Mouse (Mus musculus): ENCODE results near the gene Clec2i. TPM values are rescaled to one million over a fixed set of nuclear protein-coding genes. Genes with fewer than 3 reads are reported as not detected.
A peak's percentile ranks its signal among the peaks of the same experiment; 100 is the strongest.

Clec2i gene
- polyA plus RNA-seq, 1 experiment: not detected

DNA sequence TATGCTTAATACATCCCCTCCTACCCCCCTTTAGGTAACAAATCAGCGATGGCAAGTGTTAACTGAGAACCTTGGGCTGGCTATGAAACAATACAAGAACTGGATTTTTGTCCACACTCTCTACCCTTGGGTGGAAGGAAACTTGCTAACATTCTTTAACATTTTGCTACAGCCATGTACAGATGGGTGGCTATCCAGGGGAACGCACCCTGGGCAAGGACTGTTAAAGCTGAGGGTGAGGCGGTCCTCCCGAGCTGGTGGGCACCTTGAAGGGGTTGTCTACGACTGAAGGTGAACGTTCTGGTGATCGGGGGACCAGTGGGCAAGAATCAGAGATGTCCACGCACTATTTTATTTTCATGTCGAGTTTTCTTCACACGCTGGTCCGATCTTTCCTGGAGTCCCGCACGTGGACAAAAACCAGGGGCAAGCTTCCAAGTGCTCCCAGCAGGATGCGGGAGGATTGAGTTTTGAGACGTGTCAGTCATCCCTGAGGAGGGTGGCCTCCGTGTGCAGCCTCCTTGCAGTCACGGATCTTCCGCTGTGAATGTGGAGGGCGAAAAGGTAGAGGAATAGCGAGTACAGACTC, 44.9 kb upstream of the Clec2i start:
- Histone ChIP-seq H3ac (ENCODE audit: control insufficient read depth, insufficient read length, low read depth) (peak overlapping the region; percentile 59), H3K27me3 (ENCODE audit: control insufficient read depth, insufficient read depth, insufficient read length) (no peaks in the 10 kb centered on the region), H3K79me2 (ENCODE audit: control insufficient read depth, insufficient read depth) (no peaks in the 10 kb centered on the region), H3K36me3 (ENCODE audit: control insufficient read depth, insufficient read depth) (no peaks in the 10 kb centered on the region), H3K4me3 (ENCODE audit: insufficient read depth, poor library complexity, severe bottlenecking) (peak overlapping the region; percentile 44), H3K79me3 (ENCODE audit: low read depth) (no peaks in the 10 kb centered on the region)
- TF ChIP-seq CEBPB (IDR thresholded peaks at IDR 0.05; ENCODE audit: low read depth) (no peak), MAX (IDR thresholded peaks at IDR 0.05) (no peak), CTCF (IDR thresholded peaks at IDR 0.05; ENCODE audit: control insufficient read depth, insufficient read depth, insufficient read length) (no peak), MYOD1 (IDR thresholded peaks at IDR 0.05; ENCODE audit: control insufficient read depth, insufficient read length, low read depth) (no peak), FOSL1 (IDR thresholded peaks at IDR 0.05; ENCODE audit: insufficient read depth, low read length, poor library complexity, severe bottlenecking) (no peak), USF1 (IDR thresholded peaks at IDR 0.05; ENCODE audit: low read depth) (no peak), MYOG (IDR thresholded peaks at IDR 0.05; ENCODE audit: control insufficient read depth, extremely low read depth, insufficient read length) (no peak)

DNA sequence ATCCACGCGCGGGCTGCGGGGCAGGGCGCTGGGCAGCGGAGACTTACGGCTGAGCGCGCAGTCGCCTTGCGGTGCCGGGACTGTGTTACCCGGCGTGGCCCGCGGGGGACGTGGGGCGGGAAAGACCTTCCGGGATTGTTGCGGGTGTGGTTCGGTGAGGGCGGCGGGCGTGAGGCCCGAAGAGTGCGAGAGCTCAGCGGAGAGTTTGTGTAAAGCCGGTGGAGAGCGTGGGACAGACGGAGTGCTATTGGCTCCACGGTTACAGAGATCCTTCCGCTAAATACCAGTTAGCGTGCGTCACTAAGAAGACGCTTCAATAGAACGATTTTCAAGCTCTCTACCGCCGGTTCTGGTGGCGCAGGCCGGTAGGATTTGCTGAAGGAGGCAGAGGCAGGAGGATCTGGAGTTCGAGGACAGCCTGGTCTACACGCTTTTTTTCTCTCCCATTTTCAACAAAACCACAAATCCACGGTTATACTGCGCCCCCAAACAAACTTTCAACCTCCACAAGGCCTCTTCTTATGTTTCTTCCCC, 44.4 kb upstream of the Clec2i start:
- Histone ChIP-seq H3K27me3 (ENCODE audit: control insufficient read depth, insufficient read depth, insufficient read length) (no peaks in the 10 kb centered on the region), H3K79me2 (ENCODE audit: control insufficient read depth, insufficient read depth) (no peaks in the 10 kb centered on the region), H3K79me3 (ENCODE audit: low read depth) (no peaks in the 10 kb centered on the region), H3K36me3 (ENCODE audit: control insufficient read depth, insufficient read depth) (no peaks in the 10 kb centered on the region), H3ac (ENCODE audit: control insufficient read depth, insufficient read length, low read depth) (peak overlapping the region; percentile 59), H3K4me3 (ENCODE audit: insufficient read depth, poor library complexity, severe bottlenecking) (peak overlapping the region; percentile 44)
- TF ChIP-seq USF1 (IDR thresholded peaks at IDR 0.05; ENCODE audit: low read depth) (no peak), CEBPB (IDR thresholded peaks at IDR 0.05; ENCODE audit: low read depth) (no peak), MYOG (IDR thresholded peaks at IDR 0.05; ENCODE audit: control insufficient read depth, extremely low read depth, insufficient read length) (no peak), MYOD1 (IDR thresholded peaks at IDR 0.05; ENCODE audit: control insufficient read depth, insufficient read length, low read depth) (no peak), MAX (IDR thresholded peaks at IDR 0.05) (no peak), CTCF (IDR thresholded peaks at IDR 0.05; ENCODE audit: control insufficient read depth, insufficient read depth, insufficient read length) (no peak), FOSL1 (IDR thresholded peaks at IDR 0.05; ENCODE audit: insufficient read depth, low read length, poor library complexity, severe bottlenecking) (no peak)

DNA sequence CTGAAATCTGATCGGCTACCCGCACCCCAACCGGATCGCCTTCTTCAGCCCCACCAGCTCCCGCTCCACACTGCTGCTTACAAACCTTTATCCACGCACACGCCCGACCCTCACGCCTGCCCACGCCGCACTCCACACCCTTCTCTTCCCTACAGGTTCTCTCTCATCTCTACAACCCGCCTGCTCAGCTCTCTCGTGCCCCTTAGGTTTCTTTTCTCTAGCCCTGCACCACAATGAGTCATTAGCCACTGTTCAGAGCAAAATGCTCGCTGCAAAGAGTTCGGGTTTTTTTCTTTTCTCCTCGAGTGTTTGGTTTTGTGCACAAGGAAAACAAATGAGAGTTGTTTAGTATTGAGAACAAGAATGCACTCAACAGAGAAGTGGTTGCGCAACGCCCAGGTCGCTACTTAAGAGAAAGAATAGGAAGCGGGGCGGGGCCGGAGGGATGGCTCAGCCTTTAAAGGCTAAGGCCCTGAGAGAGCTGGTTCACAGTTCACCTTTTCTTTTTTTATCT, 43.9 kb upstream of the Clec2i start:
- TF ChIP-seq MYOG (IDR thresholded peaks at IDR 0.05; ENCODE audit: control insufficient read depth, extremely low read depth, insufficient read length) (no peak), FOSL1 (IDR thresholded peaks at IDR 0.05; ENCODE audit: insufficient read depth, low read length, poor library complexity, severe bottlenecking) (no peak), USF1 (IDR thresholded peaks at IDR 0.05; ENCODE audit: low read depth) (no peak), CTCF (IDR thresholded peaks at IDR 0.05; ENCODE audit: control insufficient read depth, insufficient read depth, insufficient read length) (no peak), MAX (IDR thresholded peaks at IDR 0.05) (no peak), MYOD1 (IDR thresholded peaks at IDR 0.05; ENCODE audit: control insufficient read depth, insufficient read length, low read depth) (no peak), CEBPB (IDR thresholded peaks at IDR 0.05; ENCODE audit: low read depth) (peak; percentile 97)

GRCm38 (mm10) chr6:128844131-128844530, 43.3 kb upstream of the Clec2i start:
- Histone ChIP-seq H3K36me3 (ENCODE audit: control insufficient read depth, insufficient read depth) (no peaks in the 10 kb centered on the region), H3K27me3 (ENCODE audit: control insufficient read depth, insufficient read depth, insufficient read length) (no peaks in the 10 kb centered on the region), H3K79me2 (ENCODE audit: control insufficient read depth, insufficient read depth) (no peaks in the 10 kb centered on the region), H3K4me3 (ENCODE audit: insufficient read depth, poor library complexity, severe bottlenecking) (peak overlapping the region; percentile 44), H3ac (ENCODE audit: control insufficient read depth, insufficient read length, low read depth) (no peak overlapping the region), H3K79me3 (ENCODE audit: low read depth) (no peaks in the 10 kb centered on the region)
- TF ChIP-seq MYOG (IDR thresholded peaks at IDR 0.05; ENCODE audit: control insufficient read depth, extremely low read depth, insufficient read length): no peak
- TF ChIP-seq MAX (IDR thresholded peaks at IDR 0.05): no peak
- TF ChIP-seq USF1 (IDR thresholded peaks at IDR 0.05; ENCODE audit: low read depth): no peak
- no peak for TF ChIP-seq CEBPB (IDR thresholded peaks at IDR 0.05; ENCODE audit: low read depth)
- no peak for TF ChIP-seq CTCF (IDR thresholded peaks at IDR 0.05; ENCODE audit: control insufficient read depth, insufficient read depth, insufficient read length)
- no peak for TF ChIP-seq MYOD1 (IDR thresholded peaks at IDR 0.05; ENCODE audit: control insufficient read depth, insufficient read length, low read depth)
- TF ChIP-seq FOSL1 (IDR thresholded peaks at IDR 0.05; ENCODE audit: insufficient read depth, low read length, poor library complexity, severe bottlenecking): no peak

More for the DNA sequence above, 43.9 kb upstream of the Clec2i start:
- H3ac ChIP-seq (ENCODE audit: control insufficient read depth, insufficient read length, low read depth): peak overlapping the region; percentile 58
- peak overlapping the region; percentile 44 for H3K4me3 ChIP-seq (ENCODE audit: insufficient read depth, poor library complexity, severe bottlenecking)
- H3K79me2 ChIP-seq (ENCODE audit: control insufficient read depth, insufficient read depth): no peaks in the 10 kb centered on the region
- no peaks in the 10 kb centered on the region for H3K27me3 ChIP-seq (ENCODE audit: control insufficient read depth, insufficient read depth, insufficient read length)
- no peaks in the 10 kb centered on the region for H3K79me3 ChIP-seq (ENCODE audit: low read depth)
- no peaks in the 10 kb centered on the region for H3K36me3 ChIP-seq (ENCODE audit: control insufficient read depth, insufficient read depth)

GRCm38 (mm10) chr6:128844586-128845080, 42.8 kb upstream of the Clec2i start:
- no peaks in the 10 kb centered on the region for H3K79me3 ChIP-seq (ENCODE audit: low read depth)
- H3K79me2 ChIP-seq (ENCODE audit: control insufficient read depth, insufficient read depth): no peaks in the 10 kb centered on the region
- H3ac ChIP-seq (ENCODE audit: control insufficient read depth, insufficient read length, low read depth): no peak overlapping the region
- H3K4me3 ChIP-seq (ENCODE audit: insufficient read depth, poor library complexity, severe bottlenecking): no peak overlapping the region
- H3K27me3 ChIP-seq (ENCODE audit: control insufficient read depth, insufficient read depth, insufficient read length): no peaks in the 10 kb centered on the region
- TF ChIP-seq CEBPB (IDR thresholded peaks at IDR 0.05; ENCODE audit: low read depth) (no peak), MAX (IDR thresholded peaks at IDR 0.05) (no peak), USF1 (IDR thresholded peaks at IDR 0.05; ENCODE audit: low read depth) (no peak), MYOG (IDR thresholded peaks at IDR 0.05; ENCODE audit: control insufficient read depth, extremely low read depth, insufficient read length) (no peak), FOSL1 (IDR thresholded peaks at IDR 0.05; ENCODE audit: insufficient read depth, low read length, poor library complexity, severe bottlenecking) (no peak), CTCF (IDR thresholded peaks at IDR 0.05; ENCODE audit: control insufficient read depth, insufficient read depth, insufficient read length) (no peak), MYOD1 (IDR thresholded peaks at IDR 0.05; ENCODE audit: control insufficient read depth, insufficient read length, low read depth) (no peak)
- no peaks in the 10 kb centered on the region for H3K36me3 ChIP-seq (ENCODE audit: control insufficient read depth, insufficient read depth)

Measured in C2C12 (cell line).